In the genomic region with DNA sequence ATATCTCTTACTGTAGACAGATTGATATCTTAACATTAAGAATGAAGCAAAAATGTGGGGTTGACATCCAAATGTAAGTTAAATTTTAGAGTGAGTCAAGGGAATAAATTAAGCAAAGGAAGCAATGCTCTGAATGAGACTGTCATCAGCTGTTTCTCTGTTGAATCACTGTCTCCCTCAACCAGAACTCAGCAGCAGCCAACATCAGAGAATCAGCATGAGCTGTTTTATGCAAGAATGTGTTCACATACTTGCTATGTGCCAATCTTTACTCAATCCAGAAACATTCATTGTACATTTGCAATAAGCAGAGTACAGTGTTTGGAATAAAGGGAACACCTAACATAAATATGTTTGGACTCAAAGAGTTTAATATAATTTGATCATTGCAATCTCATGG, we compare ENCODE assay signal across 14 mouse cellular contexts.
"Had no signal": no experiment of that assay in that cellular context is flagged by ENCODE, and none has a peak within 500 bp of the region (broad histone marks: within the 10 kb centered on the region; RNA-seq: fewer than 3 reads in every experiment).

No protein-coding gene starts in this region.

- H3K4me1 ChIP-seq: limb, embryonic 15.5 days; liver, embryonic 12.5 days; lung, embryonic 15.5 days; megakaryocyte, embryonic 14.5 days; midbrain, embryonic 15.5 days had no signal

- ATAC-seq: intestine, postnatal 0 days; liver, embryonic 12.5 days; midbrain, embryonic 15.5 days had no signal

- H3K9ac ChIP-seq: limb, embryonic 15.5 days; liver, embryonic 12.5 days; lung, embryonic 15.5 days; midbrain, embryonic 15.5 days had no signal

- H3K9me3 ChIP-seq: limb, embryonic 15.5 days; liver, embryonic 12.5 days; lung, embryonic 15.5 days; megakaryocyte, embryonic 14.5 days; midbrain, embryonic 15.5 days had no signal

- H3K4me3 ChIP-seq: limb, embryonic 15.5 days; liver, embryonic 12.5 days; lung, embryonic 15.5 days; megakaryocyte, embryonic 14.5 days; midbrain, embryonic 15.5 days had no signal

- H3K27ac ChIP-seq: kidney, postnatal 0 days; limb, embryonic 15.5 days; liver, embryonic 12.5 days; lung, embryonic 15.5 days; macrophage; midbrain, embryonic 15.5 days had no signal

- DNase-seq: kidney, adult 9 months; kidney, postnatal 4 days; lung, postnatal 14 days; right cerebral cortex, postnatal 14 days; thymus, postnatal 14 days had no signal

- H3K27me3 ChIP-seq: limb, embryonic 15.5 days; liver, embryonic 12.5 days; lung, embryonic 15.5 days; megakaryocyte, embryonic 14.5 days; midbrain, embryonic 15.5 days had no signal

- H3K4me2 ChIP-seq: limb, embryonic 15.5 days; liver, embryonic 12.5 days; lung, embryonic 15.5 days; midbrain, embryonic 11.5 days; midbrain, embryonic 15.5 days had no signal

- H3K36me3 ChIP-seq: limb, embryonic 15.5 days; liver, embryonic 12.5 days; lung, embryonic 15.5 days; midbrain, embryonic 15.5 days had no signal
